Mouse (Mus musculus) large intestine, adult 2 months (tissue): ENCODE data around the gene Exoc6b. TPM values are rescaled to one million over a fixed set of nuclear protein-coding genes. Genes with fewer than 3 reads are reported as not detected.

Experiments used
- DNase-seq: peaks from one replicate; pipeline ENCODE4 v3.0.0-alpha.2; 2012; ENCODE audit warnings: low read depth, low spot score
- WGBS: fragments of 180-500 bp; shearing (Covaris S2); methylation state at CpG from one replicate; pipeline ENCODE4 v1.1.7; 2018; 5-methylcytosine and 5-hydroxymethylcytosine counted together
- polyA plus RNA-seq: library from polyadenylated mRNA; depleted of rRNA; stranded (reverse); fragments of >200 nt; gene quantifications from 2 replicates; pipeline ENCODE4 v1.2.3, GENCODE M21; 2012

Exoc6b gene
- polyA plus RNA-seq, 1 experiment: 6.9 TPM

- no peak for DNase-seq
- 63% methylated on average over 6 of the region's 6 CpGs for WGBS
These were observed 478.2 kb downstream of the Exoc6b start for GRCm38 (mm10) chr6:84590961-84591745.

- DNase-seq: peak; percentile 38
- 3% methylated on average over 39 of the region's 39 CpGs for WGBS
These were observed 479.3 kb downstream of the Exoc6b start for GRCm38 (mm10) chr6:84589742-84590686.

- no peak for DNase-seq
- WGBS: 3% methylated on average over 54 of the region's 54 CpGs
These were observed 480.2 kb downstream of the Exoc6b start for GRCm38 (mm10) chr6:84588895-84589652.

- WGBS: under 1% methylated on average over 41 of the region's 41 CpGs
- DNase-seq: no peak
These were observed 481.0 kb downstream of the Exoc6b start for GRCm38 (mm10) chr6:84588221-84588894.

GRCm38 (mm10) chr6:84587471-84588101 lies 481.7 kb downstream of the Exoc6b start:
- DNase-seq: no peak
- 1% methylated on average over 51 of the region's 51 CpGs for WGBS

GRCm38 (mm10) chr6:84586551-84587200 lies 482.6 kb downstream of the Exoc6b start:
- no peak for DNase-seq
- WGBS: 6% methylated on average over 28 of the region's 28 CpGs

GRCm38 (mm10) chr6:84585686-84586300 lies 483.5 kb downstream of the Exoc6b start:
- no peak for DNase-seq
- under 1% methylated on average over 37 of the region's 37 CpGs for WGBS

GRCm38 (mm10) chr6:84584783-84585685 lies 484.3 kb downstream of the Exoc6b start:
- DNase-seq: no peak
- WGBS: 1% methylated on average over 66 of the region's 66 CpGs

GRCm38 (mm10) chr6:84583841-84584782 lies 485.2 kb downstream of the Exoc6b start:
- no peak for DNase-seq
- 6% methylated on average over 48 of the region's 48 CpGs for WGBS

GRCm38 (mm10) chr6:84583371-84583770 lies 485.9 kb downstream of the Exoc6b start:
- DNase-seq: no peak
- WGBS: under 1% methylated on average over 26 of the region's 26 CpGs

- WGBS: 58% methylated on average over 5 of the region's 5 CpGs
- DNase-seq: no peak
These were observed 486.5 kb downstream of the Exoc6b start for GRCm38 (mm10) chr6:84582826-84583225.

- DNase-seq: no peak
- 62% methylated on average over 9 of the region's 9 CpGs for WGBS
These were observed 487.4 kb downstream of the Exoc6b start for GRCm38 (mm10) chr6:84581833-84582445.

- no peak for DNase-seq
- 64% methylated on average over 6 of the region's 6 CpGs for WGBS
These were observed 488.1 kb downstream of the Exoc6b start for GRCm38 (mm10) chr6:84580979-84581832.

GRCm38 (mm10) chr6:84579508-84579907 lies 489.8 kb downstream of the Exoc6b start:
- 43% methylated on average over 8 of the region's 8 CpGs for WGBS
- DNase-seq: no peak

- WGBS: 11% methylated on average over 5 of the region's 5 CpGs
- DNase-seq: no peak
These were observed 490.4 kb downstream of the Exoc6b start for GRCm38 (mm10) chr6:84578928-84579327.
